Mouse (Mus musculus): Measurements from ENCODE around the gene Rrp9.

GRCm38 (mm10) chr9:106480541-106480940 is 4.8 kb downstream of the Rrp9 start:
- no peak for TF ChIP-seq ZNF384 (IDR thresholded peaks at IDR 0.05; ENCODE audit: low read depth, low read length)
- no peak for TF ChIP-seq HCFC1 (IDR thresholded peaks at IDR 0.05; ENCODE audit: borderline replicate concordance, insufficient read depth, low read length)
- TF ChIP-seq MAFK (IDR thresholded peaks at IDR 0.05; ENCODE audit: insufficient read depth, low read depth, low read length) = no peak

Data from ES-E14 (cell line).